Mouse (Mus musculus) testis, adult 2 months (tissue): ENCODE measurements around the gene Tmem106c. TPM values are rescaled to one million over a fixed set of nuclear protein-coding genes. Genes with fewer than 3 reads are reported as not detected.
A peak's percentile ranks its signal among the peaks of the same experiment; 100 is the strongest.

Experiments used
- H3K27ac ChIP-seq: fragments of 200-500 bp; 2 replicates; pipeline ENCODE4 v1.5.1; 2012; ENCODE audit warnings: low read depth, low read length; ENCODE audit not compliant: control insufficient read depth, insufficient read depth
- H3K27me3 ChIP-seq: fragments of 200-500 bp; 2 replicates; pipeline ENCODE4 v1.6.1; 2012; ENCODE audit warnings: mild to moderate bottlenecking, low read length, moderate library complexity; ENCODE audit not compliant: control insufficient read depth, insufficient read depth
- H3K36me3 ChIP-seq: fragments of 200-500 bp; 2 replicates; pipeline ENCODE4 v1.6.1; 2012; ENCODE audit warnings: mild to moderate bottlenecking, low read length; ENCODE audit not compliant: control insufficient read depth, insufficient read depth
- H3K4me1 ChIP-seq: fragments of 200-500 bp; 2 replicates; pipeline ENCODE4 v1.6.1; 2012; ENCODE audit warnings: low read length; ENCODE audit not compliant: control insufficient read depth, insufficient read depth
- H3K4me3 ChIP-seq: fragments of 200-500 bp; 2 replicates; pipeline ENCODE4 v1.5.1; 2012; ENCODE audit warnings: low read depth, mild to moderate bottlenecking, low read length, moderate library complexity, mixed read lengths; ENCODE audit not compliant: control insufficient read depth
- CTCF ChIP-seq: fragments of 200-500 bp; IDR thresholded peaks from 2 replicates; pipeline ENCODE4 v1.5.1; 2012; ENCODE audit warnings: low read depth, mild to moderate bottlenecking, inconsistent platforms, low read length, moderate library complexity; ENCODE audit not compliant: control insufficient read depth, insufficient read depth, insufficient replicate concordance
- POLR2A ChIP-seq: fragments of 200-500 bp; IDR thresholded peaks from 2 replicates; pipeline ENCODE4 v1.6.1; 2012; ENCODE audit warnings: low read depth, mild to moderate bottlenecking, inconsistent platforms, low read length, moderate library complexity; ENCODE audit not compliant: control insufficient read depth
- polyA plus RNA-seq: library from polyadenylated mRNA; depleted of rRNA; stranded (reverse); fragments of >200 nt; gene quantifications from 2 replicates; pipeline ENCODE4 v1.2.3, GENCODE M21; 2012; rRNA removed

Gene Tmem106c
- 55.7 and 58.7 TPM in 2 replicates for polyA plus RNA-seq

DNA sequence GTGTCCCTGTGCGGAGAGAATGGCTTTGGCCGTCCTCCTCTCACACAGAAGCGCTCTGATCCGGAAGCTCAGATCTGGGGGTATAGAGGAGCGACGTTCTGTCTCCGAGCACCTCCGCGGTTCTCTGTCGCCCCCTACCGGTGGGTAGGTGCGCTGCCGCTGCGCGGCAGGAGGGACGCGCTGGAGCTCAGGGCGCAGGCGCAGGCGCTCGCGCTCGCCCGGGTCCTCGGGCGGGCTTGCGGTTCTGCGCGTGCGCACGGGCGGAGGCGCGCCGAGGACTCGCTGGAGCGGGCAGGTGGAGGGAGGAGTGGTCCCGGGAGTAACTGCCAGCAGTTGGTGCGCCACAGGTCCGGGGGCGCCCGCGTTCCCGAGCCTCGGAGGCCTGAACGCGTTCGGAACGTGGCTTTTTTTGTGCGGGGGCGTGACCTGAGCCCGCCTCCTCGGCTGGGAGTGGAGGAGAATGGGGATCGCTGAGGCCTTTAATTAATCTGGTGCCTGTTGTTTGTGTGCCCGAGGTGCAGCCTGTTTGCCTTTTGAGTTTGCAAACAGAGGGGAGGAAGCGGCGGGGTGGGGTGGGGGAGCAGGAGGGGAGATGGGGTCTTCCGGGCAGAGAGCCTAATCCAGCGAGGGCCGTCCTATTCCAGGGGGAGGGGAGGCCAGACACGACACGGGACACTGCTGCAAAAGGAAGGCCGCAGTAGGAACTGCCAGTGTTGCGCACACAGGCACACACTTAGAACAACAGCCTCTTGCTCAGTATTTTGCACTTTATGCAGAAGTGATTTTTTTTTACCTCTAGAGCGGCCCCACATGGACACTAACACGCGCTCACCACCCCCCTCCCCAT is at the start of gene Tmem106c:
TSS of gene Tmem106c (plus strand) at position 212 of the 847 bp plus-strand sequence.
- peaks cover 5% of the 10 kb centered on the region for H3K4me1 ChIP-seq
- TF ChIP-seq POLR2A (peak; percentile 65), CTCF (peak; percentile 99)
- no peaks in the 10 kb centered on the region; the same call in 1 of the 2 replicates for H3K36me3 ChIP-seq
- H3K27me3 ChIP-seq: no peaks in the 10 kb centered on the region
- peak within 1 kb of the TSS; percentile 84 for H3K27ac ChIP-seq
- H3K4me3 ChIP-seq: peak within 1 kb of the TSS; percentile 95

- no peaks in the 10 kb centered on the region for H3K27me3 ChIP-seq
- H3K27ac ChIP-seq: no peak overlapping the region
Measured at GRCm38 (mm10) chr15:97914331-97914747, 49.7 kb upstream of the Tmem106c start.

DNA sequence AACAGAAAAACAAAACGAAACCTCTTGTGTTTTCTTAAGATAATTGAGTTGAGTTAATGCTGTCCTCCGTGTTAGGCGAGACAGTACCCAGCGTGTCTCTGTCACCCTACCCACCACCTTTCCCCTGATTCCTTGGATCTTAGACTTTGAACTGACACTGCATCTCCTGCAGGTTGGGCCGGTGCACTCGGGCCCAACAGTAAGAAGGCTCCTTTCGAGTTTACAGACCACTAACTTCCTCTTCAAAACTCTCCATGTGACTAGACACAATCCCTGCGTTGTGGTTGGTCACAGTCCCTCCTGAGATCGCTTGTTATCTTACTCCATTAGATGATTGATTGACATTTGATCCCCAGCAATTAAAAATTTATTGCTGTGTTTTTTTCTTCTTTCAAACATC is 46.0 kb upstream of the Tmem106c start:
- H3K4me3 ChIP-seq: no peak overlapping the region
- H3K27ac ChIP-seq: no peak overlapping the region
- H3K36me3 ChIP-seq: no peaks in the 10 kb centered on the region
- no peak for TF ChIP-seq CTCF
- no peak for TF ChIP-seq POLR2A
- H3K27me3 ChIP-seq: no peaks in the 10 kb centered on the region
- no peaks in the 10 kb centered on the region for H3K4me1 ChIP-seq

More at GRCm38 (mm10) chr15:97914331-97914747, 49.7 kb upstream of the Tmem106c start:
- no peak for TF ChIP-seq POLR2A
- no peak for TF ChIP-seq CTCF
- Histone ChIP-seq H3K36me3 (no peaks in the 10 kb centered on the region), H3K4me1 (no peaks in the 10 kb centered on the region), H3K4me3 (no peak overlapping the region)

DNA sequence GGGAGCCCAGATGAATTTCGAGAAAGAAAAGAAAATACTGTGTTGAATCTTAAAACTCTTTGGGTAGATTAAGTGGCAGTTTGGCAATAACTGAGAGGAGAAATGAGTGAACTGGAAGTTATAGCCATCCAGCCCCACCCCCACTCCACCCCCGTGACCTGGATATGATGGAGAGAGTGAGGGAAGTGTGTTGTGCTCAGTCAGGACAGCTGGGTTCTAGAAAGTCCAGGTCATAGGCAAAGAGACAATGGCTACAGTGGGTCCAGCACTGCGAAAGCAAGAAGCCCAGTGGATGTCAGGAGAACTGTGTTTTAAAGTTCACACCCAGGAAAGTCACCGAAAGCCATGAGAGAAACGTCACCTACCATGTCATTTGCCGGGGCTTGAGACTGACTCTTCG is 44.8 kb upstream of the Tmem106c start:
- Histone ChIP-seq H3K36me3 (no peaks in the 10 kb centered on the region), H3K4me3 (no peak overlapping the region), H3K27me3 (no peaks in the 10 kb centered on the region), H3K4me1 (no peaks in the 10 kb centered on the region), H3K27ac (no peak overlapping the region)
- TF ChIP-seq POLR2A (no peak), CTCF (no peak)

DNA sequence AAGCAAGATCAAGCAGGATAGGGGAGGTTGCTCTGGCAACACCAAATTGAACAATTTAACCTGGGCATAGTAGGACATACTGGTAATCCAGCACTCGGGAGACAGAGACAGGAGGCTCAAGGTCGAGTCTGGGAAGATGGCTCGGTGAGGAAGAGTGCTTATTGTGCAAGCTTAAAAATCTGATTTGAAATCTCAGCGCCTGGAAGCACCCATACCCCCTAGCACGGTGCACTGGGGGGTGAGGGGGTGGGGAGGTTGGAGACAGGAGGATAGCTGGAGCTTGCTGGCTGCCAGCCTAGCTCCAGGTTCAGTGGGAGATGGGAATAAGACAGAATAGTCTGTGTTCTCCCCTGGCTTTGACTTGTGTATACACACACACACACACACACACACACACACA is 43.7 kb upstream of the Tmem106c start:
- Histone ChIP-seq H3K4me1 (no peaks in the 10 kb centered on the region), H3K4me3 (no peak overlapping the region), H3K27me3 (no peaks in the 10 kb centered on the region), H3K27ac (no peak overlapping the region), H3K36me3 (no peaks in the 10 kb centered on the region)
- no peak for TF ChIP-seq CTCF
- TF ChIP-seq POLR2A: no peak

DNA sequence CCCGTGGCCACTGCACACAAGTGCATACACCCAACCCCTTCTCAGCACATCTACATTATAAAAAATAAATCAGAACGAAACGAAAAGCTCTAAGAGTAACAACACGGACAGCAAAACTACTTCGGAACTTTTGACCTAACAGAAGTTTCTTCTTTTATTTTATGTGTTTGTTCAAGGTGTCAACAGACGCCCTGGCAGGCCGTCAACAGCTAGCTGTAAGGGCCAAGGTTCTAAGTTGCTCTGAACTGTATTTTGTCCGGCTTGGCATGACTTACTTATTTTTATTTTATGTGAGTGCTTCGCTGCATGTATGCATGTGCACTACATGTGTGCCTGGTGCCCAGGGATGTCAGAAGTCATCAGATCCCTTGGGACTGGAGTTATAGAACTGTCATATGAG is 42.2 kb upstream of the Tmem106c start:
- TF ChIP-seq CTCF (no peak), POLR2A (no peak)
- Histone ChIP-seq H3K4me3 (no peak overlapping the region), H3K27me3 (no peaks in the 10 kb centered on the region), H3K36me3 (no peaks in the 10 kb centered on the region), H3K4me1 (no peaks in the 10 kb centered on the region), H3K27ac (no peak overlapping the region)

DNA sequence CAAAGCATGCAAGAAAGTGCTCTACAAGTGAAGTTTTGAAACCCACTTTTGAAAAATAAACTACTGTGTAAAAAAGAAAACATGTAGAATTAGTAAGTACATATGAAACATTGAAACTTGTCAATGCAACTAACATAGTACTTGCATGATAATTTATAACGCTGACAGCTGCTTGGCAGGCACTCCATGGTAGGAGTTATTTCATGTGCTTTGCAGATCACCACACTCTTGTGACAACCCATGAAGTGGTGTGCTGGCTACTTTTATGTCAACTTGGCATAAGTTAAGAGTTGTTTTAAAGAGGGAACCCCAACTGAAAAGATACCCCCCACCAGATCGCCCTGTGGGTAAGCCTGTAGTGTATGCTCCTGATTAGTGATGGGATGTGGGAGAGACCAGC is 41.6 kb upstream of the Tmem106c start:
- Histone ChIP-seq H3K4me3 (no peak overlapping the region), H3K27ac (no peak overlapping the region), H3K27me3 (no peaks in the 10 kb centered on the region), H3K4me1 (no peaks in the 10 kb centered on the region), H3K36me3 (no peaks in the 10 kb centered on the region)
- TF ChIP-seq CTCF (no peak), POLR2A (no peak)
